Mouse (Mus musculus) CH12.LX (cell line): ENCODE measurements around the gene Iqgap1. TPM values are rescaled to one million over a fixed set of nuclear protein-coding genes. Genes with fewer than 3 reads are reported as not detected.

Experiments
- DNase-seq: peaks from one replicate; pipeline ENCODE4 v3.0.0-alpha.2; 2013; ENCODE audit errors: extremely low read depth
- H3K27ac ChIP-seq: 2 replicates; pipeline ENCODE4 v1.5.1; 2012; ENCODE audit warnings: low read depth, mild to moderate bottlenecking, control low read depth, moderate library complexity; ENCODE audit not compliant: insufficient read depth
- H3K27me3 ChIP-seq: replicated peaks from 2 replicates; pipeline ENCODE3; 2012; ENCODE audit warnings: inconsistent platforms
- H3K36me3 ChIP-seq, 2 experiments: replicated peaks in 1 of 2; 2 replicates each; pipeline versions ENCODE3 to v1.6.1; 2012; ENCODE audit warnings: inconsistent platforms in 1 of 2, low read length in 1 of 2, mild to moderate bottlenecking in 1 of 2, mixed read lengths in 1 of 2, moderate library complexity in 1 of 2; ENCODE audit not compliant: control insufficient read depth in 1 of 2, insufficient read depth in 1 of 2
- H3K4me1 ChIP-seq, 2 experiments: 2 replicates each; pipeline ENCODE4 v1.6.1; 2012; ENCODE audit warnings: inconsistent platforms in 1 of 2, moderate library complexity in 1 of 2; ENCODE audit not compliant: insufficient read depth in 2 of 2, control insufficient read depth in 1 of 2
- H3K4me2 ChIP-seq: 2 replicates; pipeline ENCODE4 v1.6.1; 2012; ENCODE audit warnings: low read depth, mild to moderate bottlenecking, control low read depth; ENCODE audit not compliant: poor library complexity, insufficient read depth, severe bottlenecking
- H3K4me3 ChIP-seq, 3 experiments: fragments of 150-350 bp in 1 of 3; sonication (generic) in 1 of 3; replicated peaks in 1 of 3; 2 replicates each; pipeline versions ENCODE3 to v1.5.1; 2011 to 2012; ENCODE audit warnings: low read depth in 2 of 3, low read length in 2 of 3, mild to moderate bottlenecking in 2 of 3, moderate library complexity in 2 of 3, control low read depth in 1 of 3, improper control_type of control experiment in 1 of 3, inconsistent platforms in 1 of 3, mixed read lengths in 1 of 3; ENCODE audit not compliant: poor library complexity in 1 of 3
- H3K79me2 ChIP-seq: replicated peaks from 2 replicates; pipeline ENCODE4 v1.6.1; 2012; ENCODE audit warnings: mild to moderate bottlenecking, moderate library complexity; ENCODE audit not compliant: control insufficient read depth, poor library complexity, insufficient read depth, severe bottlenecking; ENCODE audit errors: extremely low read depth
- H3K9ac ChIP-seq: 2 replicates; pipeline ENCODE4 v1.6.1; 2012; ENCODE audit warnings: low read depth, mild to moderate bottlenecking, control low read depth, moderate library complexity; ENCODE audit not compliant: insufficient read depth
- H3K9me3 ChIP-seq: replicated peaks from 2 replicates; pipeline ENCODE3; 2012; ENCODE audit warnings: low read length, inconsistent platforms, mixed read lengths
- CHD1 ChIP-seq: IDR thresholded peaks from 2 replicates; pipeline ENCODE4 v1.6.1; 2012; ENCODE audit warnings: low read depth, low read length, improper control_type of control experiment, inconsistent platforms
- CHD2 ChIP-seq: IDR thresholded peaks from 2 replicates; pipeline ENCODE4 v1.6.1; 2011; ENCODE audit warnings: low read length, improper control_type of control experiment
- CTCF ChIP-seq, 2 experiments: IDR thresholded peaks in 1 of 2; conservative IDR thresholded peaks in 1 of 2; 2 replicates each; pipeline ENCODE4 v1.5.1; 2011 to 2012; ENCODE audit warnings: low read depth in 2 of 2, low read length in 2 of 2, improper control_type of control experiment in 1 of 2, inconsistent platforms in 1 of 2, mild to moderate bottlenecking in 1 of 2, moderate library complexity in 1 of 2
- E2F4 ChIP-seq: IDR thresholded peaks from 2 replicates; pipeline ENCODE4 v1.6.1; 2011; ENCODE audit warnings: low read depth, low read length, improper control_type of control experiment; ENCODE audit not compliant: insufficient replicate concordance
- ETS1 ChIP-seq: conservative IDR thresholded peaks from 2 replicates; pipeline ENCODE4 v1.6.1; 2012; ENCODE audit warnings: low read depth, mild to moderate bottlenecking, inconsistent platforms, low read length, improper control_type of control experiment, moderate library complexity
- HCFC1 ChIP-seq: IDR thresholded peaks from 2 replicates; pipeline ENCODE4 v1.6.1; 2012; ENCODE audit warnings: low read depth, mild to moderate bottlenecking, inconsistent platforms, low read length, improper control_type of control experiment
- JUN ChIP-seq: IDR thresholded peaks from 2 replicates; pipeline ENCODE4 v1.6.1; 2011; ENCODE audit warnings: low read depth, mild to moderate bottlenecking, low read length, improper control_type of control experiment, moderate library complexity; ENCODE audit not compliant: insufficient read depth
- JUND ChIP-seq: conservative IDR thresholded peaks from 2 replicates; pipeline ENCODE4 v1.6.1; 2011; ENCODE audit warnings: low read depth, low read length, improper control_type of control experiment
- MAX ChIP-seq: IDR thresholded peaks from 2 replicates; pipeline ENCODE4 v1.6.1; 2011; ENCODE audit warnings: low read length, improper control_type of control experiment
- MAZ ChIP-seq: IDR thresholded peaks from 2 replicates; pipeline ENCODE4 v1.6.1; 2012; ENCODE audit warnings: low read depth, mild to moderate bottlenecking, inconsistent platforms, low read length, improper control_type of control experiment, moderate library complexity
- MEF2A ChIP-seq: IDR thresholded peaks from 2 replicates; pipeline ENCODE4 v1.6.1; 2014; ENCODE audit warnings: low read depth, mild to moderate bottlenecking, inconsistent platforms, low read length, improper control_type of control experiment, borderline replicate concordance
- MXI1 ChIP-seq: IDR thresholded peaks from 2 replicates; pipeline ENCODE4 v1.6.1; 2011; ENCODE audit warnings: mild to moderate bottlenecking, low read depth, low read length, improper control_type of control experiment
- NELFE ChIP-seq: IDR thresholded peaks from 2 replicates; pipeline ENCODE4 v1.6.1; 2011; ENCODE audit warnings: low read depth, low read length, improper control_type of control experiment
- NRF1 ChIP-seq: IDR thresholded peaks from 2 replicates; pipeline ENCODE4 v1.6.1; 2014; ENCODE audit warnings: low read depth, mild to moderate bottlenecking, inconsistent platforms, low read length, improper control_type of control experiment, moderate library complexity
- PAX5 ChIP-seq: IDR thresholded peaks from 2 replicates; pipeline ENCODE4 v1.6.1; 2012; ENCODE audit warnings: low read length, inconsistent platforms, mixed read lengths
- POLR2AphosphoS2 ChIP-seq: IDR thresholded peaks from 2 replicates; pipeline ENCODE4 v1.6.1; 2011; ENCODE audit warnings: low read depth, low read length, improper control_type of control experiment
- RAD21 ChIP-seq: IDR thresholded peaks from 2 replicates; pipeline ENCODE4 v1.6.1; 2011; ENCODE audit warnings: low read depth, mild to moderate bottlenecking, low read length, improper control_type of control experiment, moderate library complexity
- RCOR1 ChIP-seq: conservative IDR thresholded peaks from 2 replicates; pipeline ENCODE4 v1.6.1; 2012; ENCODE audit warnings: low read depth, mild to moderate bottlenecking, inconsistent platforms, low read length, improper control_type of control experiment
- SIN3A ChIP-seq: IDR thresholded peaks from 2 replicates; pipeline ENCODE4 v1.6.1; 2012; ENCODE audit warnings: low read length, improper control_type of control experiment, inconsistent platforms
- TCF12 ChIP-seq: IDR thresholded peaks from 2 replicates; pipeline ENCODE4 v1.6.1; 2014; ENCODE audit warnings: low read depth, mild to moderate bottlenecking, inconsistent platforms, low read length, improper control_type of control experiment
- USF2 ChIP-seq: conservative IDR thresholded peaks from 2 replicates; pipeline ENCODE4 v1.6.1; 2011; ENCODE audit warnings: low read depth, low read length, improper control_type of control experiment
- ZMIZ1 ChIP-seq: IDR thresholded peaks from 2 replicates; pipeline ENCODE4 v1.6.1; 2012; ENCODE audit warnings: low read depth, mild to moderate bottlenecking, inconsistent platforms, low read length, improper control_type of control experiment
- ZNF384 ChIP-seq: IDR thresholded peaks from 2 replicates; pipeline ENCODE4 v1.6.1; 2012; ENCODE audit warnings: low read depth, low read length, improper control_type of control experiment, inconsistent platforms
- dilution Hi-C: fragments of 300-500 bp; cut with MboI; formaldehyde crosslinking; loops from 2 replicates; pipeline ENCODE4 v1.14.3; 2020; ENCODE audit warnings: low sequenced_read_pairs; ENCODE audit not compliant: extremely low pct_unique_long_range_greater_than_20kb, extremely low pct_ligation_motif_present
- in situ Hi-C: fragments of 300-500 bp; cut with MboI; formaldehyde crosslinking; loops from 3 replicates; pipeline ENCODE4 v1.14.3; 2019; ENCODE audit warnings: low sequenced_read_pairs, low pct_ligation_motif_present, low pct_unique_long_range_greater_than_20kb, mixed read lengths
- polyA plus RNA-seq: library from polyadenylated mRNA; unstranded; fragments of >175 nt; gene quantifications from 2 replicates; pipeline ENCODE4 v1.2.1, GENCODE M21; 2012; ENCODE audit warnings: low read depth; ENCODE audit not compliant: insufficient read length
- total RNA-seq, 2 experiments: library from RNA; depleted of rRNA; stranded (reverse); fragments of 300-350 nt in 1 of 2; fragments of >200 nt in 1 of 2; gene quantifications; 2 replicates each; pipeline ENCODE4 v1.2.3; 2012 to 2014

Iqgap1 gene
- total and polyA plus RNA-seq, 3 experiments, result 49.6 to 126 (median 77.0) TPM

- DNase-seq, result no peak
- peaks cover 12 to 50% of the 10 kb centered on the region in 2 experiments; a peak in 3 of 4 replicates for H3K4me1 ChIP-seq
- no peak overlapping the region for H3K9ac ChIP-seq
- no peaks in the 10 kb centered on the region for H3K9me3 ChIP-seq
- no peaks in the 10 kb centered on the region for H3K79me2 ChIP-seq
- peaks cover 3 to 12% of the 10 kb centered on the region in 2 experiments for H3K36me3 ChIP-seq
- in situ Hi-C loops (loop anchor here (25.0 kb wide), 1 partner anchor 456 kb away; the partner anchor contains the start of gene Fes), dilution Hi-C loops (no loop called here)
- H3K27me3 ChIP-seq, result no peaks in the 10 kb centered on the region
- H3K27ac ChIP-seq, result no peak overlapping the region
- no peak overlapping the region for H3K4me2 ChIP-seq
- H3K4me3 ChIP-seq, result no peak overlapping the region
- no peak for TF ChIP-seq CHD2
- TF ChIP-seq PAX5, result no peak
- no peak for TF ChIP-seq USF2
- TF ChIP-seq TCF12, result no peak
- TF ChIP-seq MEF2A, result no peak
- no peak for TF ChIP-seq NELFE
- no peak for TF ChIP-seq ZNF384
- no peak for TF ChIP-seq SIN3A
- no peak for TF ChIP-seq MAX
- no peak for TF ChIP-seq HCFC1
Observed at GRCm38 (mm10) chr7:80843176-80843575, 17.4 kb upstream of the Iqgap1 start.

- no peak for DNase-seq
- in situ Hi-C loops (loop anchor here (25.0 kb wide), 1 partner anchor 455 kb away; the partner anchor contains the start of gene Fes), dilution Hi-C loops (no loop called here)
- Histone ChIP-seq H3K79me2 (no peaks in the 10 kb centered on the region), H3K4me2 (no peak overlapping the region), H3K27ac (no peak overlapping the region), H3K4me3 (no peak overlapping the region), H3K36me3 (peaks cover 3 to 12% of the 10 kb centered on the region in 2 experiments), H3K9me3 (no peaks in the 10 kb centered on the region), H3K9ac (no peak overlapping the region), H3K4me1 (peaks cover 12 to 55% of the 10 kb centered on the region in 2 experiments; a peak in 3 of 4 replicates), H3K27me3 (no peaks in the 10 kb centered on the region)
- TF ChIP-seq JUND (no peak), MAX (no peak)
Observed at GRCm38 (mm10) chr7:80842132-80842531, 16.4 kb upstream of the Iqgap1 start.

- no peak overlapping the region for H3K27ac ChIP-seq
Observed at GRCm38 (mm10) chr7:80840937-80841336, 15.2 kb upstream of the Iqgap1 start.

More at GRCm38 (mm10) chr7:80840937-80841336, 15.2 kb upstream of the Iqgap1 start:
- dilution Hi-C loops (no loop called here), in situ Hi-C loops (loop anchor here (25.0 kb wide), 1 partner anchor 454 kb away; the partner anchor contains the start of gene Fes)
- Histone ChIP-seq H3K9me3 (no peaks in the 10 kb centered on the region), H3K4me2 (peak overlapping the region; percentile 5; the same call in 1 of the 2 replicates), H3K9ac (no peak overlapping the region), H3K79me2 (no peaks in the 10 kb centered on the region), H3K27me3 (no peaks in the 10 kb centered on the region), H3K36me3 (peaks cover 3 to 12% of the 10 kb centered on the region in 2 experiments), H3K4me3 (no peak overlapping the region), H3K4me1 (peaks cover 12 to 61% of the 10 kb centered on the region in 2 experiments; a peak in 3 of 4 replicates)
- TF ChIP-seq E2F4 (no peak), MAZ (no peak), HCFC1 (no peak), RAD21 (no peak), ETS1 (peak; percentile 43; the same call in 1 of the 2 replicates), RCOR1 (no peak), MEF2A (no peak), POLR2AphosphoS2 (no peak), CHD1 (no peak), ZMIZ1 (no peak), MXI1 (no peak), ZNF384 (peak; percentile 64), CTCF (conservative IDR thresholded peaks at IDR 0.05 in 1 of 2, IDR thresholded peaks at IDR 0.05 in 1 of 2; ENCODE audit: low read depth in 2 of 2, low read length in 2 of 2) (no peak), NRF1 (no peak), JUN (no peak)
- DNase-seq, result no peak
